In genomic region chr10:99531104-99531503, GRCm38 (mm10) we compare ENCODE assay signal across 30 mouse cellular contexts.
DNase-seq lines count a peak whose midpoint lies in the region; ATAC-seq and TF ChIP-seq lines count a peak whose summit lies in the region.
"Had no signal": no experiment of that assay in that cellular context is flagged by ENCODE, and none has a peak within 500 bp of the region (broad histone marks: within the 10 kb centered on the region; RNA-seq: fewer than 3 reads in every experiment).

No protein-coding gene starts in this region.

- H3K9ac ChIP-seq in heart, embryonic 12.5 days, result no peak overlapping the region
- H3K9ac ChIP-seq: embryonic facial prominence, embryonic 13.5 days; forebrain, embryonic 13.5 days; heart, embryonic 15.5 days; intestine, embryonic 15.5 days; liver, embryonic 14.5 days; midbrain, embryonic 13.5 days had no signal

- TF ChIP-seq CTCF in layer of hippocampus, adult 2 months (conservative IDR thresholded peaks at IDR 0.05), result no peak

- DNase-seq in heart, adult 11 months, result peak; percentile 81
- DNase-seq in layer of hippocampus, adult 2 months (ENCODE audit: low spot score in 2 of 2), result no peak
- DNase-seq in layer of hippocampus, adult 8-10 months (ENCODE audit: low spot score in 2 of 2), result no peak
- peak; percentile 28 for DNase-seq in MN1 (ENCODE audit: low spot score)
- peak; percentile 81 for DNase-seq in fat pad, adult 2 months (ENCODE audit: extremely low read depth, low read depth, low spot score)
- DNase-seq in cerebellum, adult 9-10 months, result no peak
- DNase-seq: adrenal gland, adult 8-10 months; cerebellum, adult 2 months; cerebellum, postnatal 25 days; gastrocnemius, postnatal 25 days; heart, adult 2 months; heart, postnatal 4 days; kidney, adult 2 months; kidney, postnatal 36 days; layer of hippocampus, postnatal 36 days; left cerebral cortex, postnatal 4 days; lung, adult 2 months; lung, postnatal 10 days; thymus, postnatal 4 days had no signal

- no peak overlapping the region for H3K4me2 ChIP-seq in heart, embryonic 12.5 days
- H3K4me2 ChIP-seq: embryonic facial prominence, embryonic 13.5 days; forebrain, embryonic 13.5 days; heart, embryonic 15.5 days; intestine, embryonic 15.5 days; midbrain, embryonic 13.5 days had no signal

- H3K27me3 ChIP-seq in heart, embryonic 12.5 days (replicated peaks), result no peaks in the 10 kb centered on the region
- H3K27me3 ChIP-seq: embryonic facial prominence, embryonic 13.5 days; forebrain, embryonic 13.5 days; heart, embryonic 15.5 days; intestine, embryonic 15.5 days; midbrain, embryonic 13.5 days had no signal

- ATAC-seq in heart, embryonic 12.5 days (ENCODE audit: insufficient number of reproducible peaks, low FRiP score), result no peak
- ATAC-seq: activated CD4-positive, CD25-positive, alpha-beta regulatory T cell, adult 4 months; CD4-positive, CD25-positive, alpha-beta regulatory T cell, adult 4 months; hindbrain, embryonic 16.5 days; intestine, embryonic 15.5 days had no signal

- no peak overlapping the region for H3K4me3 ChIP-seq in heart, embryonic 12.5 days
- H3K4me3 ChIP-seq in layer of hippocampus, adult 2 months, result no peak overlapping the region
- H3K4me3 ChIP-seq: embryonic facial prominence, embryonic 13.5 days; forebrain, embryonic 13.5 days; heart, adult 2 months; heart, embryonic 15.5 days; intestine, embryonic 15.5 days; midbrain, embryonic 13.5 days had no signal

- H3K36me3 ChIP-seq in heart, embryonic 12.5 days, result no peaks in the 10 kb centered on the region
- H3K36me3 ChIP-seq: embryonic facial prominence, embryonic 13.5 days; heart, embryonic 15.5 days; intestine, embryonic 15.5 days; midbrain, embryonic 13.5 days had no signal

- H3K27ac ChIP-seq in heart, embryonic 12.5 days (ENCODE audit: poor library complexity, severe bottlenecking), result no peak overlapping the region
- H3K27ac ChIP-seq in layer of hippocampus, adult 2 months, result peak overlapping the region; percentile 76
- H3K27ac ChIP-seq: embryonic facial prominence, embryonic 13.5 days; heart, adult 2 months; heart, embryonic 15.5 days; intestine, embryonic 15.5 days; liver, embryonic 14.5 days; macrophage; midbrain, embryonic 13.5 days had no signal

- H3K9me3 ChIP-seq in heart, embryonic 12.5 days (replicated peaks), result no peaks in the 10 kb centered on the region
- H3K9me3 ChIP-seq: embryonic facial prominence, embryonic 13.5 days; forebrain, embryonic 13.5 days; heart, embryonic 15.5 days; intestine, embryonic 15.5 days; midbrain, embryonic 13.5 days had no signal

- H3K4me1 ChIP-seq in heart, embryonic 12.5 days (replicated peaks), result peaks cover 8% of the 10 kb centered on the region

Comparison
In these comparisons a context has a peak if more than half of its experiments do, and no peak if none do; other contexts are left out.
1. DNase-seq: peak in heart, adult 11 months (single experiment), MN1 (single experiment) and fat pad, adult 2 months (single experiment); none in layer of hippocampus, adult 2 months (0 of 2), layer of hippocampus, adult 8-10 months (0 of 2) and cerebellum, adult 9-10 months (single experiment).